Mouse (Mus musculus) frontal cortex, adult (tissue): ENCODE data around the gene Rnaseh2a.
"Not testable (repeated sequence)": the region's sequence is repeated elsewhere in the genome, so short reads cannot be mapped to it uniquely, and the experiment has no call there.

Experiments used
- ATAC-seq: cut with Nextera tagmentation; 2 replicates; pipeline ENCODE4 v1.9.2; 2017; ENCODE audit warnings: mild to moderate bottlenecking, moderate library complexity, mixed read lengths; ENCODE audit not compliant: low TSS enrichment

Rnaseh2a gene

DNA sequence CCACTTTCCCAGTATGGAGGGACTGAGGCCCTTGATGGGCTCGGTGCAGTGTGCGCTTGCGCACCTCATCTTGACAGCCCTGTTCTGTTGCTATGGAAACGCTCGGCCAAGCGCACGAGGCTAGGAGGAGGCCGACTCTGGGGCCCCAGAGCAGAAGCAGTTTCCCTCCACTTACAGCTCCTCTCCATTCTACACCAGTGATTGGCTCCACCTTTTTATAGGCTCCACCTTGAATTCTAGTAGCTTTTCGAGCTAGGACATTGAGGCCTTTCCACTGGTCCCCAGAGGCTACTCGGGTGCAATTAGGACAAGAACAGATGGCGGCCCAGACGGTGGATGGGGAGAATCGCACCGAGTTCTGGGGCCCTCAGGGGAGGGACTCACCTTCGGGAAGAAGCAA, 34.7 kb downstream of the Rnaseh2a start:
- ATAC-seq, result peak; percentile 66

DNA sequence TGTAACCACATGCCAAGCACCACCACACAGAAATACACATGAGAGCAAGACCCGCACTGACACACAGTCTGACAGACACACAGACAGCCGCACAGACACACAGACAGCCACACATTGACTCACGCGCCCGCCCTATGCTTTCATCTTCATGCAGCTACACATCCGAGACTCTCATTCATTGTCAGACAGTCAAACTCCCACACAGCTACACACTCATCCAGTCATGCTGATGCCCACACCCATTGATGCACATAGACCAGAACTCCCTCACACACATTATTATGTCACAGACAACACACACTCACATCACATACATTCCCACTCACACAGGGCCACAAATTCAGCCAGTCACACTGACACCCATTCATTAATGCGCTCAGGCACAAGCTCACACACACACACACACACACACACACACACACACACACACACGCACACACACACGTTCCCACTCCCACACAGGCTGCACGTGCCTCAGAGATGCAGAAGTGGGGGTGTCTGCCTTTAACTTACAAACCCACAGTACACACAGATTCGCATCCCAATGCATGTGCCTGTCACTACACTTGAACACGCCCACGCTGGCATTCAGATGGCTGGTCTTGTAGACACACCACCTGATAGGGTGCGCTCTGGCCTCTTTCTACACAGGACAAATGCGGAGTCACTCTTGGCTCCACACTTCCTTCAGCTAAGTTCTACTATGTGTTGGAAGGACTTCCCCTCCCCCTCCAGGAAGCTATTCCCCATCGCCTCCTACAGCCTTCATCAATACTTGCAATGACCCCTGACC, 35.6 kb downstream of the Rnaseh2a start:
- ATAC-seq, result peak; percentile 33; the same call in 1 of the 2 replicates

DNA sequence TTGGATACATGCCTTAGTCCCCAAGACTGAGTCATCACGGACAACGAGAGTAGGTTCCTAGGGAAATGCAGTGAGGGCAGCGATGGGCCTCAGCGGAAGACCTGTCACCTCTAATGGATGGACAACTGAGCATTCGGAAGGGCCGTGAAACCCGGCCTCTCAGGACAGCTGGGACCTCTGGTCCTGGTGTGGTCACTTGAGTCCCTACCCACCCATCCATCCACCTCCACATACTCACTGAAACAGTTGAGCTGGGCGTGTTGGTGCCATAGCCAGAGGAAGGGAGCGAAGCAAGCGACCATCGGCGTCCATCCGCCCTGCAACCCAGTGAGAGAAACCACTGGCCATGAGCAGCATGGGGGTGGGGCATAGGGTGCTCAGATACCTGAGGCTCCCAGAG, 39.0 kb downstream of the Rnaseh2a start:
- no peak for ATAC-seq

DNA sequence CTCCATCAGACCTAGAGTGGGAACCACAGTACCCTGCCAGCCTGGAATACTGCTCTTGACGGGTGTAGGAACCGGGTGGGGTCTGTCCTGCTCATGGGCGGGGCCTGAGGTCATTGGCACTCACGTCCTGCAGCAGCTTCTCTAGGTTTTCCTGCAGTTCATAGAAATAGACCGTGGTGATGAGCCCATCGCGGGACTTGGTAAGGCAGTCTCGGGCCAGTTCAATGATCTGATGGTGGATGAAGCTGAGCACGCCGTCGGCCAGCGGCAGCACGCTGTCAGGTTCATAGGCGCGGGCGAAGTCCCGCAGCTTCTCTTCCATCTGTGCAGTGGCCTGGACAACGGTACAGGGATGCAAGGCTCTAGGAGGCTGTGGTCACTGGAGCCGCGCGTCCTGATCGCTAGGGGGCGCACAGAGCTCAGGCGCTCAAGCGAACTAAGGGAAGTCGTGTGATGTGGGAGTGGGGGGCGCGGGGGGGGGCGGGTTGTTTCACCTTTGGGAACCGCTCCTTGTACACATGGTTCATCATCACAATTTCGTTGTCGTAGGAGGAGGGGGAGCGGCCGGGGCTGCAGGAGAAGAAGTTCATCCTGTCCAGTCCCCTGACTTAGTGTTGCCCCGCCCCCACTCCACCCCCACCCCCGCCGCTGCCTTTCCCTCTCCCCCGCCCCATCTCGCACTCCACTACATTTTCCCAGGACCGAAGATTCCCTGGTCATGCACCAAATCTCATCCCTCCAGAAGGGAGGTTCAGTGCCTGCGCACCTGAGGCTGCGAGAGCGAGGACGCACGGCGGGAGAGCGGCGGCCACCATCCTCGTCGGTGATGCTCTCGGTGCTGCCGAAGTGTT, 40.9 kb downstream of the Rnaseh2a start:
- peak; percentile 73 for ATAC-seq

DNA sequence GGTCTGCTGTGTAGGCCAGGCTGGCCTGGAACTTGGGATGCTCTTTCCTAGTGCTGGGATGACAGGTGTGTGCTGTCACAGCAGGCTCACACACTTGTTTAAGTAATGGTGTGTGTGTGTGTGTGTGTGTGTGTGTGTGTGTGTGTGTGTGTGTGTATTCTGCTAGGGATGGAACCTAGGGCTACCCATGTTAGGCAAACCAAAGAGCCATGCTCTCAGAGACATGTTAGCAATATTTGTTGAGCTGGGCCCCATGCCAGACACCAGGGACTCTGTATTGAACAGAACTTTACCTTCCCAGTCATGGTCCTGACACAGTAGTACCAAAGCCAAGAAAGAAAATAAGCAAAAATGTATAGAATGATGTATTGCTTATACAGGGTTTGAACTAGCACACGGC, 42.1 kb downstream of the Rnaseh2a start:
- ATAC-seq, result no peak

DNA sequence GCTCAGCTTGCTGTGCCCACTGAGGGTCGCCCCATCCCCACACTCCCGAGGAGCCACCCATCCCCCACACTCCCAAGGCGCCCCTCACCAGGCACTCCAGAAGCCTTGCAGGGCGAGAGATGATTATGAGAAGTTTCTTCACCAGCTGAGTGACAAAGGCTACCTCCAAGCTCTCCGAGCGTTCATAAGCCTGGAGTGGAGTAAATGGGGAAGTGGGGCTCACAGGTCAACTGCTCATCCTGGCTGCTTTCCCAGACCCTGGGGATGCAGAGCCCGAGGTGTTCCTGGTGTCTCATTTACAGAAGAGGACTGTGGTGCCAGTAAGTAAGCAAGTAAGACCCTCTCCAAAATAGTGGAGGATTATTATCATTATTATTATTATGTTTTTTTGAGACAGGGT, 44.0 kb downstream of the Rnaseh2a start:
- no peak for ATAC-seq

DNA sequence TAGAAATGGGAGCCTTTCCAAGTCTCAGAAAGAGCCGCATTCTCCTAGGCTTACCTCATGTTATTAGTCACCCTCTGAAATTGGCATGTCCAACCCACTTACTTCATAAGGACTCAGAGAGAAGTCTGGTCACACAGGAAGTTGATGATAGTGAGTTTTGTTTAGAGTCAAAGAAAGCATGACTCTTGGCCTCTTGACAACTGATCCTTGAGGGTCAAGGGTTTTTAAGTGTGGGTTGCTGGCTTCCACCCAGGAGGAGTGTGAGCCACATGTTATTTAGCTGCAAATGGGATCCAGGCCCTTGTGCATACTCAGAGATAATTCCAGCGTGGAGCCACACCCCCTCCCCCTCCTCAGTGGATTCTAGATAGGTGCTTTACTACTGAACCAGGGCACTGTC, 48.0 kb downstream of the Rnaseh2a start:
- no peak for ATAC-seq

DNA sequence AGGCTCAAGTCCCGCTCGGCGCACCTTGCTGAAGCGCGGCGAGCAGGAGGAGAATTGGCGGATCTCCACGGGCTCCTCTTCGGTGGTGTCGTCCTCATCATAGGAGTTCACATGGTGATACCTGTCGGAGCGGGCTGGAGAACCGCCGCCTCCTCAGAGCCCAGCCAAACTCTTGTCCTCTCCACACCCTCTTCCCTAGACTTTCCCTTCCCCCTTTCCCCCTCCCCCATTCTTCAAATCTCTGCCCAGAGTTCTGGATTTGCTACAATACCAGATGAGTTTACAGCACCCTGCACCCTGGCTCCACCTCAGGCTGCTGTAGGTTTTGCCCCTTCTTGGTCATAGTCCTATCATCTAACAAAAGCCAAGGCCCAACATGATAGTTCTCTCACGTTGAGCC, 50.9 kb downstream of the Rnaseh2a start:
- no peak for ATAC-seq

DNA sequence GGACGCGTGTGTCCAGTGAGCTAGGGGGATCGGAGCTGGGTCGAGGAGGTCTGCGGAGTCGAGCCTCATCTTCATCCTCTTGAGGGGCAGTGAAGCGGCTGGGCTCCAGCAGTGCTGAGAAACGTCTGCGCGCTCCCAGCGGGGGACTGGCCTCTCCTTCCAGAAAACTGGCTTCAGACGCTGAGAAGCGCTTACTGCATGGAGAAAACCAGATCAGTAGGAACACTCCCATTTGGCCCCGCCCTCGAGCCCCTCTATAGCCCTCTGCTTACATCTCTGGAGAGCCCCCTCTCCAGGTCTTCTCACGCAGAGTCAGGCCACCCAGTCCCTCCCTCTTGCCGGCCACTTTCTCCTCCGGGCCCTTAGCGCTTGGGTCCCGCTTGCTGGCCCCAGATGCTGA, 51.8 kb downstream of the Rnaseh2a start:
- ATAC-seq, result no peak

DNA sequence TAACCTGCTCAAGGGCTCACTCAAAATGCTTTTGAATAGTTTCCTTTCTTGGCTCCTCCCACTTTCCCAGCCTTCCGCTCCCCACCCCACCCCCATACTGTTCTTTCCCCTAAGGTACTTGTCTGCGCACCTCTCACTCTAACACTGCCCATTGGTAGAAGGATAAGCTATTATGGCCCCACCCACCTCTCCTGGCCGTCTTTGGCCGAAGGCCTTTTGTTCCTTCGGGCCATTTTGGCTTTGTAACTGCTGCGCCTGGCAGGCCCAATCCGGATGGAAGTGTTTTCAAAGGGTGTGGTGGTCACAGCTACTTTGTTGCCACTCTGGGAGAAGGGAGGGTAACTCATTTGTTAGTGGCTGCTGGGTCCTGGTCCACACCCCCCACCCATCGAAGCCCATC, 54.3 kb downstream of the Rnaseh2a start:
- no peak for ATAC-seq

DNA sequence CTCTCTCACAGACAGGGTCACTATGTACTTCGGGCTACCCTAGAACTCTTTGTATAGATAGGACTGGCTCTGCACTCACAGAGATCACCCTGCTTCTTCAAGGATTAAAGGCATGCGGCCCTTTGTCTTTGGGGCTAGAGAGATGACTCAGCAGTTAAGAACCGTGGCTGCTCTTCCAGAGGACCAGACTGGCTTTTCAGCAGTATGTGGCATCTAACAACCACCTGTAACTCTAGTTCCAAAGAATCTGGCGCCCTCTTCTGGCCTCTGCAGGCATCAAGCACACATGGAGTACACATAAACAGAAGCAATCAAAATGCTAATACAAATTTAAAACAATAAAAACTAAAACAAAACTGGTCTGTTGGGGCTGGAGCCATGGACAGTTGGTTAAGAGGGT, 55.6 kb downstream of the Rnaseh2a start:
- ATAC-seq, result no peak

DNA sequence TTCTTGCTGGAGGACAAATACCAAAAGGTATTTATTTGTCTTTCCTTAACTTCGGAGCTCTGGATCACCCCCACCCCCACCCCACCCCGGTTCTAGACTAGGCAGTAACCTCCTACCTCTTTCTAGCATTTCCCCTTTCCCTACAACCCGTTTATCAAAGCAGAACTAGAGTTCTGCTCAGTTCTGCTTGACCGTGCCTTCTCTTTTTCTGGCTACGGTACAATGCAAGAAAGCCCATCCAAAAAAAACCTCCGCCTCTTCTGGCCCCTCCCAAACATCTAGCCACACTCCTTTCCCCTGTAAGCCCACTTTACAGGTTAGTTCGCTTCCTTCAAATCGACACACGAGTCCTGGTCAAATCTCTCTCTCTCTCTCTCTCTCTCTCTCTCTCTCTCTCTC, 56.1 kb downstream of the Rnaseh2a start:
- no peak for ATAC-seq

DNA sequence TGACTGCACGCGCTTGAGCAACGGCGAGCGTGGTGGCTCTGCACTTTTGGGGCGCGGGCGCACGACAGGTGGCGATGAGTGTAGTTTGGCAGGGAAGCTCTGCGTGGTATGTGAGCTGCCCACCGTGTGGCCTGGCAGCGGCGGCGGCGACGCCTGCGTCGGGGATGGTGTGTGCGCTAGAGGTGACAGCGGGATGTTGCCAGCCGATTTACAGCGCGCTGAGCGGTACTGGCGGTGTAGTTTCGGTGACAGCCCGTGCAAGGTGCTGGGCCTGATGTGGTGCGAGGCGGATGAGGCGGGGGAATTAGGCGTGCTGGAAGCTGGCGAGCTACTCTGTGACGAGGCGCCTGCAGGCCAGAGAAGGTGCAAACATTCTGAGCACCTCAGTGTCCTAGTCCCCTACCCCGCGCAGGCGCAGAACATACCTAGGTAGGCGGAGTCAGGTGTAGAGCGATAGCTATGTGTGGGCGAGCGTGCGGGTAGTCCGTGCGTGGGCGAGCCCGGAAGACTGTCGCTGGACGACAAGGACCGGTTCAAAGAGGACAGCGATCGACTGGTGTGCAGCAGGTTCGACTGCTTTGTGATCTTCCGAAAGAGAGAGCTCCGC, 56.6 kb downstream of the Rnaseh2a start:
- peak; percentile 14; the same call in 1 of the 2 replicates for ATAC-seq

DNA sequence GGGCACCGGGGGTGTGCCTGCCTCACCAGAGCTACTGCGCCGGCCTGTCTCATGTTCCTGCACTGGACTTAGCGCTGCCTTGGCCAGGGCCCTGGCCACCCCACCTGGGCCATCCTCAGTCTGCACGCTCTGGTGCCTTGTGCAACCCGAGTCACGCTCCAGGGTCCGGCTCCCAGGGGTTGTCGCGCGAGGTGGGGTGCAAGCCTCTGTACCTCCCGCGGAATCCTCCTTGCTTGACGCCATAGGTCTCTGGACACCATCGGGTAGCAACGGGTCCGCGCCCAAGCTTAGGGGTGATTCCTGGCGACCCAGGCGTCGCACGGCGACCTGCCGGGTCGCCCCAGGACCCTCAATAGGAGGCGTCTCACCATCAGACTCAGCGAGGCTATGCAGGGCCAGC, 57.2 kb downstream of the Rnaseh2a start:
- no peak for ATAC-seq

DNA sequence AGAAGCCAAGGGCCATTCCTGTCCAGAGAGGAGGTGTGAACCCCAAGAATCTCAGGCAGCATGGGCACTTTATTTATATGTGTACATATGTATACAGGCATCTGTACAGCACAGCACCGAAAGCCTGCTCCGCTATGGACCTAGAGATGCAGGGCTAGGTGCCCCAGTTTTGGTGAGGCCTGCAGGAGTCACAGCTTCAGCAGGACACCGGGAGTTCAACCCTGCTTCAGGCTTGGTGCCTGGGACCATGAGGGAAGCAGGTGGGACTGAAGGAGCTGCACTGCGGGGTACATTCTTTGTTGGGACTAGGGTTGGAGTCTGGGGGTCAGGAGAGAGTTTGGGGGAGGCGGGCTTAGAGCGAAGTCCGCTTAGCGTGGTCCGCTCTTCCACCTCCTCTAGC, 57.7 kb downstream of the Rnaseh2a start:
- ATAC-seq, result no peak

DNA sequence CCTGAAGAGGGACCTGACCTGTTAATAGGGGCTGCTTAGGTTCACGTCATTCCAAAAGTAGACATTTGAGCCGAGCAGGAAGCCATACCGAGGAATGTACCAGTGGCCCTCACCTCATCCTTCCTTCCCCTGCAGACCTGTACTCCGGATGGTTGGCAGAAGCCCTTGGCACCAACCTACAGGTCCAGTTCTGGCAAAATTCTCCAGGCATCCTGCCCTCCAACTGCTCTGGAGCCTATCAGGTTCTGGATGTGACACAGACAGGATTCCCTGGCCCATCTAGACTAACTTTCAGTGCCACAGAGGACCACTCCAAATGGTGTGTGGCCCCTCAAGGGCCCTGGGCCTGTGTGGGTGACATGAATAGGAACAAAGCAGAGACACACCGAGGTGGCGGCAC, 59.0 kb downstream of the Rnaseh2a start:
- ATAC-seq, result no peak

DNA sequence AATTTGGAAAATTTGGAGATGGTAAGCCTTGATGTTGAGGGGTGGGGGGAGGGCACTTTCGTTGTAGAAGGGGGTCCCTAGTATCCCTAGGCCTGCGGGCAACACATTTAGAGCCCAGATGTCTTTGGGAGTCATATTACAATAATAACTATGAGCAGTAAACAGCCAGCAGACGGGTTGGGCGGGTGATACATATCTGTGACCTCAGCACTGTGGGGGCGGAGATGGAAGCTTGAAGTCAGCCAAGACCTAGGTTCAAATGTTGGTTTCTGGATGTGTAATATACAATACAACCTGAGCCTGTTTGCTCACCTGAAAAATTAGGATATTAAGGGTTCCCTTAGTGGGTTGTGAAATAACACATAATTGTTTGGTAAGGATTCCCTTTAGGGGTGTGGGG, 59.6 kb downstream of the Rnaseh2a start:
- ATAC-seq, result no peak

DNA sequence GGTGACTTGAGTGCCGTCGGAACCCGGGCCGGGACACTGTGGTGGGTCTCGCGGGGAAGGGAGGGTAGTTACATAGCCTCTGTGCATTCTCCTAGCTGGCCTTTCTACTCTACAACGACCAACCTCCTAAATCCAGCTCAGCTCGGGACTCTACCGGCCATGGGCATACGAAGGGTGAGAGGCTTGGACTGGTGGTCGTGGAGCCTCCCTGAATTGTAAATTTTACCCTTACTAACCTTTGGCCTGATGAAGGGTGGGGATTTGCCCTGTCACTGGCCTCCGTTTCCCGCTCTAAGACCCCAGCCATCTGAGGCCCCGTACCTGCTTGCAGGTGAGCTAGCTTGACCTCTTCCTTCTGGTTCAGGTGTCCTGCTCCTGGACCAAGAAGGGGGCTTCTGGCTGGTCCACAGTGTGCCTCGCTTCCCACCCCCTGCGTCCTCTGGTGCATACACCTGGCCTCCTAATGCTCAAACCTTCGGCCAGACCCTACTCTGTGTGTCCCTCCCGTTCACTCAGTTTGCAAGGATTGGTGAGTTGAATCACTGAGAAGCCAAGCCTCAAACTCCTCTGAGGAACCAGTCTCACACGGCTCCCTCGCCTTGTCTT, 60.3 kb downstream of the Rnaseh2a start:
- ATAC-seq, result 0 out of 2 replicates have a peak, but pooled peaks have one; percentile 1

DNA sequence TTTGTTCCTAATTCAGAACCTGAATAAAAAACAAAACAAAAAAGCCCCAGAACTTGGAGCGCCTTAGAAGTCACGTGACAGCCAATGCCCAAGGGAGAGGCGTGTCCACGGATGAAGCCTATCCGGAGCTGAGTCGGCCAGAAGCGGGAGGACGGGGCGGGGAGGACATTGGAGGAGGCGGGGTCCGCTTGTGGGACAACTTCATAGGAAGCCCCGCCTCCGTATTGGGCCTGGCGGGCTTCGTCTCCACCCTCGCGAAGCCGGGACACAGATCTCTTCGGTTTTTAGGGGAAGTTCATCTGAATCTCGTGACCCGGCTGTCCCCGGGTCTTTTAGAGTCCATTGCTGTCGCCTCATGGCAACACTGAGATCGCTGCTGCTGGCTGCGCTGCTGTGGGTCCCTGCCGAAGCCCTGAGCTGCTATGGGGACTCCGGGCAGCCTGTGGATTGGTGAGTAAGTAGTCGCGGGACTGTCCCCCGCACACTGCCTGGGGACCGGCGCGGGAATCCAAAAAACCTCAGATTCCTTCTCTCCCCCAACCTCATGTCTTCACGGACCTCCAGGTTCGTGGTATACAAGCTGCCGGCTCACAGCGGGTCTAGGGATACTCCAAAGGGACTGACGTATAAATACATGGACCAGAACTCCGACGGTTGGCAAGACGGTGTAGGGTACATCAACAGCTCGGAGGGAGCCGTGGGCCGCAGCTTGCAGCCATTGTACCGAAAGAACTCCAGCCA, 61.0 kb downstream of the Rnaseh2a start, which contains the start of gene Dnase2a:
Dnase2a (plus strand) TSS at position 140 of the 741 bp plus-strand sequence.
- ATAC-seq, result peak; percentile 64

DNA sequence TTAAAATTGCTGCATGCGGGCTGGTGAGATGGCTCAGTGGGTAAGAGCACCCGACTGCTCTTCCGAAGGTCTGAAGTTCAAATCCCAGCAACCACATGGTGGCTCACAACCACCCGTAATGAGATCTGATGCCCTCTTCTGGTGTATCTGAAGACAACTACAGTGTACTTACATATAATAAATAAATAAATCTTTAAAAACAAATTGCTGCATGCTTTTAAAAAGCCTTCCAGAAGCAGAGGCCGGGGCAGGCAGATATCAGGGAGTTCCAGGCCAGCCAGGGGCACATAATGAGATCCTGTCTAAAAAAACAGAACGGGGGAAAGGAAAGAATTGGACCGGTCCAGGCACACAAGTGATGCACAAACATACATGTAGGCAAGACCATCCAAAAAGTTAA, 61.6 kb downstream of the Rnaseh2a start:
- not testable (repeated sequence) for ATAC-seq

DNA sequence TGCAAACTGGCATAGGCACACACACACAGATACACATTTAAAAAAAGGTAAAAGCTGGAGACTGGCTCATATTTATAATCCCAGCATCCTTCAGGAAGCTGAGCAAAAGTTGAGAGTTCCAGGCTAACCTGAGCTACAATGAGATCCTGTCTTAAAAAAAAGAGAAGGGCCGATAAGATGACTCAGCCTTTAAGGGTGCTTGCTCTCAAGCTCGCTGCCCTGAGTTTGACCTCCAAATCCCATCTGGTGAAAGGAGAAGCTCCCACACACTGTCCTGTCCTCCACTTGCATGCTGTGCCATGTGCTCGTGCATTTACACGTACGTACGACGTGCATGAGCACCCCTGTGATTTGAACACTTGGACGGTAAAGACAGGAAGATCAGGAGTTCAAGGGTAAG, 62.1 kb downstream of the Rnaseh2a start:
- ATAC-seq, result no peak
